Mouse (Mus musculus) limb, embryonic 10.5 days (tissue): ENCODE measurements at regions not wholly inside any gene's neighbourhood (a gene's known extent, or its start where the extent isn't known, plus 50 kb on each side); places are given as distances from the start of the nearest gene placed in this dataset.

Source experiments
- DNase-seq: peaks from one replicate; pipeline ENCODE4 v3.0.0-alpha.2; 2017; ENCODE audit warnings: low spot score
- H3K27ac ChIP-seq: fragments of 300-500 bp; sonication (generic); 2 replicates; pipeline ENCODE4 v1.5.1; 2016; ENCODE audit warnings: mild to moderate bottlenecking
- H3K27me3 ChIP-seq: fragments of 300-500 bp; sonication (generic); 2 replicates; pipeline ENCODE4 v1.6.1; 2016; ENCODE audit warnings: low read depth, mild to moderate bottlenecking; ENCODE audit not compliant: poor library complexity, severe bottlenecking
- H3K36me3 ChIP-seq: fragments of 300-500 bp; sonication (generic); 2 replicates; pipeline ENCODE4 v1.6.1; 2016; ENCODE audit warnings: mild to moderate bottlenecking, moderate library complexity
- H3K4me1 ChIP-seq: fragments of 300-500 bp; sonication (generic); 2 replicates; pipeline ENCODE4 v1.6.1; 2016
- H3K4me3 ChIP-seq: fragments of 300-500 bp; sonication (generic); 2 replicates; pipeline ENCODE4 v1.5.1; 2016; ENCODE audit warnings: mild to moderate bottlenecking, moderate library complexity
- H3K9me3 ChIP-seq: fragments of 300-500 bp; sonication (generic); replicated peaks from 2 replicates; pipeline ENCODE4 v1.6.1; 2016; ENCODE audit warnings: mild to moderate bottlenecking
- WGBS: fragments of 180-500 bp; shearing (Covaris S2); methylation state at CpG from one replicate; pipeline ENCODE4 v1.1.7; 2016; 5-methylcytosine and 5-hydroxymethylcytosine counted together

- peaks cover 20% of the 10 kb centered on the region for H3K4me1 ChIP-seq
- H3K36me3 ChIP-seq, result no peaks in the 10 kb centered on the region
- no peak overlapping the region for H3K27ac ChIP-seq
- H3K4me3 ChIP-seq, result no peak overlapping the region
- no peaks in the 10 kb centered on the region for H3K27me3 ChIP-seq
- H3K9me3 ChIP-seq, result no peaks in the 10 kb centered on the region
- no peak for DNase-seq
- WGBS, result 93% methylated on average over 1 of the region's 1 CpGs
Observed at GRCm38 (mm10) chr10:24486224-24486623, 109.0 kb upstream of the Ccn2 start.

- H3K4me1 ChIP-seq, result peaks cover 11% of the 10 kb centered on the region
- H3K27ac ChIP-seq, result no peak overlapping the region
- no peaks in the 10 kb centered on the region for H3K36me3 ChIP-seq
- 83% methylated on average over 3 of the region's 3 CpGs for WGBS
- H3K4me3 ChIP-seq, result no peak overlapping the region
- no peaks in the 10 kb centered on the region for H3K27me3 ChIP-seq
- no peak for DNase-seq
- H3K9me3 ChIP-seq, result no peaks in the 10 kb centered on the region
Observed at GRCm38 (mm10) chr10:24487915-24488314, 107.3 kb upstream of the Ccn2 start.

- H3K4me3 ChIP-seq, result no peak overlapping the region
- no peak for DNase-seq
- 86% methylated on average over 2 of the region's 2 CpGs for WGBS
- H3K27ac ChIP-seq, result no peak overlapping the region
- no peaks in the 10 kb centered on the region for H3K27me3 ChIP-seq
- H3K9me3 ChIP-seq, result no peaks in the 10 kb centered on the region
- H3K36me3 ChIP-seq, result no peaks in the 10 kb centered on the region
- no peaks in the 10 kb centered on the region for H3K4me1 ChIP-seq
Observed at GRCm38 (mm10) chr10:24490432-24490831, 104.8 kb upstream of the Ccn2 start.

- Histone ChIP-seq H3K27ac (no peak overlapping the region), H3K4me1 (no peaks in the 10 kb centered on the region), H3K27me3 (no peaks in the 10 kb centered on the region), H3K36me3 (no peaks in the 10 kb centered on the region), H3K9me3 (no peaks in the 10 kb centered on the region), H3K4me3 (no peak overlapping the region)
- WGBS, result 90% methylated on average over 3 of the region's 3 CpGs
- no peak for DNase-seq
Observed at GRCm38 (mm10) chr10:24491848-24492247, 103.4 kb upstream of the Ccn2 start.

- H3K4me1 ChIP-seq, result no peaks in the 10 kb centered on the region
- no peak overlapping the region for H3K4me3 ChIP-seq
- DNase-seq, result no peak
- H3K27me3 ChIP-seq, result no peaks in the 10 kb centered on the region
- H3K27ac ChIP-seq, result no peak overlapping the region
- no peaks in the 10 kb centered on the region for H3K9me3 ChIP-seq
- 82% methylated on average over 4 of the region's 4 CpGs for WGBS
- H3K36me3 ChIP-seq, result no peaks in the 10 kb centered on the region
Observed at GRCm38 (mm10) chr10:24493392-24493791, 101.8 kb upstream of the Ccn2 start.

GRCm38 (mm10) chr10:24493936-24494335 lies 101.3 kb upstream of the Ccn2 start:
- no peak for DNase-seq
- 84% methylated on average over 6 of the region's 6 CpGs for WGBS
- H3K36me3 ChIP-seq, result no peaks in the 10 kb centered on the region
- H3K27me3 ChIP-seq, result no peaks in the 10 kb centered on the region
- no peaks in the 10 kb centered on the region for H3K4me1 ChIP-seq
- no peak overlapping the region for H3K27ac ChIP-seq
- no peak overlapping the region for H3K4me3 ChIP-seq
- no peaks in the 10 kb centered on the region for H3K9me3 ChIP-seq

GRCm38 (mm10) chr10:24519795-24520512 lies 75.3 kb upstream of the Ccn2 start:
- DNase-seq, result no peak
- no peaks in the 10 kb centered on the region for H3K9me3 ChIP-seq
- no peak overlapping the region for H3K27ac ChIP-seq
- no peak overlapping the region for H3K4me3 ChIP-seq
- no peaks in the 10 kb centered on the region for H3K27me3 ChIP-seq
- no peaks in the 10 kb centered on the region for H3K36me3 ChIP-seq
- 94% methylated on average over 11 of the region's 11 CpGs for WGBS
- H3K4me1 ChIP-seq, result no peaks in the 10 kb centered on the region

GRCm38 (mm10) chr10:24520515-24520914 lies 74.7 kb upstream of the Ccn2 start:
- no peak for DNase-seq
- no peak overlapping the region for H3K27ac ChIP-seq
- H3K27me3 ChIP-seq, result no peaks in the 10 kb centered on the region

GRCm38 (mm10) chr10:24532776-24533175 lies 62.5 kb upstream of the Ccn2 start:
- H3K9me3 ChIP-seq, result no peaks in the 10 kb centered on the region
- no peaks in the 10 kb centered on the region for H3K27me3 ChIP-seq
- H3K36me3 ChIP-seq, result no peaks in the 10 kb centered on the region
- no peak for DNase-seq
- H3K27ac ChIP-seq, result no peak overlapping the region
- no peak overlapping the region for H3K4me3 ChIP-seq
- WGBS, result 96% methylated on average over 2 of the region's 2 CpGs
- no peaks in the 10 kb centered on the region for H3K4me1 ChIP-seq

More at GRCm38 (mm10) chr10:24520515-24520914, 74.7 kb upstream of the Ccn2 start:
- H3K36me3 ChIP-seq, result no peaks in the 10 kb centered on the region
- no peak overlapping the region for H3K4me3 ChIP-seq
- H3K9me3 ChIP-seq, result no peaks in the 10 kb centered on the region
- 80% methylated on average over 3 of the region's 3 CpGs for WGBS
- H3K4me1 ChIP-seq, result no peaks in the 10 kb centered on the region

- Histone ChIP-seq H3K4me1 (no peaks in the 10 kb centered on the region), H3K9me3 (no peaks in the 10 kb centered on the region), H3K4me3 (no peak overlapping the region), H3K27me3 (no peaks in the 10 kb centered on the region), H3K27ac (no peak overlapping the region), H3K36me3 (no peaks in the 10 kb centered on the region)
- 92% methylated on average over 11 of the region's 11 CpGs for WGBS
- no peak for DNase-seq
Observed at GRCm38 (mm10) chr10:24534901-24535300, 60.3 kb upstream of the Ccn2 start.

GRCm38 (mm10) chr10:24535461-24535860 lies 59.8 kb upstream of the Ccn2 start:
- DNase-seq, result no peak
- H3K36me3 ChIP-seq, result no peaks in the 10 kb centered on the region
- H3K27me3 ChIP-seq, result no peaks in the 10 kb centered on the region
- no peak overlapping the region for H3K27ac ChIP-seq
- H3K4me1 ChIP-seq, result no peaks in the 10 kb centered on the region
- WGBS, result 93% methylated on average over 6 of the region's 6 CpGs
- H3K4me3 ChIP-seq, result no peak overlapping the region
- no peaks in the 10 kb centered on the region for H3K9me3 ChIP-seq

GRCm38 (mm10) chr10:24541990-24542389 lies 53.3 kb upstream of the Ccn2 start:
- no peaks in the 10 kb centered on the region for H3K9me3 ChIP-seq
- H3K4me1 ChIP-seq, result no peaks in the 10 kb centered on the region
- no peaks in the 10 kb centered on the region for H3K36me3 ChIP-seq
- DNase-seq, result no peak
- H3K4me3 ChIP-seq, result no peak overlapping the region
- 85% methylated on average over 4 of the region's 4 CpGs for WGBS
- no peaks in the 10 kb centered on the region for H3K27me3 ChIP-seq
- H3K27ac ChIP-seq, result no peak overlapping the region
